In genomic region chr14:50062733-50063104, GRCm38 (mm10) we compare ENCODE assay signal across 8 mouse cellular contexts. TPM values are rescaled to one million over a fixed set of nuclear protein-coding genes. Genes with fewer than 3 reads are reported as not detected.
DNase-seq lines count a peak whose midpoint lies in the region; ATAC-seq lines count a peak whose summit lies in the region.

No protein-coding gene starts in this region.

- peak; percentile 35 for ATAC-seq in forebrain, embryonic 11.5 days (replicated peaks; ENCODE audit: low FRiP score)
- ATAC-seq in intestine, embryonic 16.5 days = peak; percentile 72
- ATAC-seq in midbrain, embryonic 16.5 days = peak; percentile 66

- H3K4me2 ChIP-seq in forebrain, embryonic 11.5 days (ENCODE audit: low read depth, low read length, severe bottlenecking) = peak overlapping the region; percentile 67; the same call in 1 of the 2 replicates
- H3K4me2 ChIP-seq in intestine, embryonic 16.5 days (ENCODE audit: low read depth, low read length) = peak overlapping the region; percentile 81
- H3K4me2 ChIP-seq in midbrain, embryonic 16.5 days (ENCODE audit: low read length) = peak overlapping the region; percentile 87

- peak overlapping the region; percentile 88 for H3K27ac ChIP-seq in forebrain, embryonic 11.5 days (ENCODE audit: low read depth, low read length)
- no peak overlapping the region for H3K27ac ChIP-seq in intestine, embryonic 16.5 days (ENCODE audit: low read length)
- H3K27ac ChIP-seq in midbrain, embryonic 16.5 days (ENCODE audit: low read length) = peak overlapping the region; percentile 75

- peak overlapping the region; percentile 64 for H3K4me3 ChIP-seq in forebrain, embryonic 11.5 days (ENCODE audit: low read depth, low read length)
- peak overlapping the region; percentile 67 for H3K4me3 ChIP-seq in intestine, embryonic 16.5 days (ENCODE audit: low read length)
- H3K4me3 ChIP-seq in midbrain, embryonic 16.5 days (ENCODE audit: low read depth, low read length) = peak overlapping the region; percentile 63

- no peaks in the 10 kb centered on the region for H3K9me3 ChIP-seq in forebrain, embryonic 11.5 days (ENCODE audit: control insufficient read depth, low read length)
- H3K9me3 ChIP-seq in intestine, embryonic 16.5 days (ENCODE audit: control insufficient read depth, low read length) = no peaks in the 10 kb centered on the region
- H3K9me3 ChIP-seq in midbrain, embryonic 16.5 days (replicated peaks; ENCODE audit: control insufficient read depth, low read length, poor library complexity, severe bottlenecking) = no peaks in the 10 kb centered on the region

- 2% methylated on average over 4 of the region's 4 CpGs for WGBS in forebrain, embryonic 11.5 days
- WGBS in intestine, embryonic 16.5 days = 0% methylated on average over 4 of the region's 4 CpGs
- 1% methylated on average over 4 of the region's 4 CpGs for WGBS in midbrain, embryonic 16.5 days

- no peaks in the 10 kb centered on the region; the same call in 1 of the 2 replicates for H3K27me3 ChIP-seq in forebrain, embryonic 11.5 days (ENCODE audit: control insufficient read depth, insufficient read depth, low read length)
- no peaks in the 10 kb centered on the region for H3K27me3 ChIP-seq in intestine, embryonic 16.5 days (replicated peaks; ENCODE audit: control insufficient read depth, insufficient read depth, low read length)
- H3K27me3 ChIP-seq in midbrain, embryonic 16.5 days (ENCODE audit: control insufficient read depth, insufficient read depth, low read depth, low read length) = no peaks in the 10 kb centered on the region

- no peaks in the 10 kb centered on the region for H3K36me3 ChIP-seq in forebrain, embryonic 11.5 days (ENCODE audit: control insufficient read depth, insufficient read depth, low read length)
- no peaks in the 10 kb centered on the region for H3K36me3 ChIP-seq in intestine, embryonic 16.5 days (ENCODE audit: control insufficient read depth, insufficient read depth, low read length)
- no peaks in the 10 kb centered on the region for H3K36me3 ChIP-seq in midbrain, embryonic 16.5 days (ENCODE audit: control insufficient read depth, insufficient read depth, low read length)

- H3K4me1 ChIP-seq in forebrain, embryonic 11.5 days (replicated peaks; ENCODE audit: control insufficient read depth, insufficient read depth, low read length) = no peaks in the 10 kb centered on the region
- no peaks in the 10 kb centered on the region for H3K4me1 ChIP-seq in intestine, embryonic 16.5 days (ENCODE audit: control insufficient read depth, insufficient read depth, low read length)
- peaks cover 4% of the 10 kb centered on the region; the same call in 1 of the 2 replicates for H3K4me1 ChIP-seq in midbrain, embryonic 16.5 days (ENCODE audit: control insufficient read depth, insufficient read depth, low read length)

- H3K9ac ChIP-seq in forebrain, embryonic 11.5 days (ENCODE audit: low read length) = peak overlapping the region; percentile 75; the same call in 1 of the 2 replicates
- 0 out of 2 replicates have a peak overlapping the region, but pooled peaks have one; percentile 72 for H3K9ac ChIP-seq in intestine, embryonic 16.5 days (ENCODE audit: low read depth, low read length)
- peak overlapping the region; percentile 77 for H3K9ac ChIP-seq in midbrain, embryonic 16.5 days (ENCODE audit: low read depth, low read length)

- peak; percentile 4 for DNase-seq in layer of hippocampus, adult 9-10 months (ENCODE audit: low spot score)
- DNase-seq in layer of hippocampus, adult 18-20 months (ENCODE audit: low spot score in 2 of 2) = no peak
- DNase-seq in forebrain, embryonic 11.5 days (ENCODE audit: low spot score) = no peak
- DNase-seq in ovary, postnatal 36 days (ENCODE audit: low spot score) = no peak
- DNase-seq in spleen, adult 12 weeks (ENCODE audit: low spot score) = no peak
- no peak for DNase-seq in thymus, postnatal 25 days

RNA-seq across cellular contexts. Expression of gene Olfr725, which starts 22.5 kb away (rescaled TPM):
- total RNA-seq in layer of hippocampus, adult 18-20 months (2021) = not detected
- not detected in 2 replicates for polyA plus RNA-seq in forebrain, embryonic 11.5 days (2014; fragmentation: Nextera tagmentation; extraction: Ambion mirVana)
- not detected in 2 replicates for polyA plus RNA-seq in intestine, embryonic 16.5 days (2015; fragmentation: Nextera tagmentation; extraction: Ambion mirVana)
- not detected in 2 replicates for polyA plus RNA-seq in midbrain, embryonic 16.5 days (2015; fragmentation: Nextera tagmentation; extraction: Ambion mirVana)

RNA-seq across cellular contexts. Expression of gene Olfr726, which starts 28.0 kb away (rescaled TPM):
- total RNA-seq in layer of hippocampus, adult 18-20 months (2021) = not detected
- polyA plus RNA-seq in forebrain, embryonic 11.5 days (2014; fragmentation: Nextera tagmentation; extraction: Ambion mirVana) = not detected in 2 replicates
- polyA plus RNA-seq in intestine, embryonic 16.5 days (2015; fragmentation: Nextera tagmentation; extraction: Ambion mirVana) = not detected in 2 replicates
- polyA plus RNA-seq in midbrain, embryonic 16.5 days (2015; fragmentation: Nextera tagmentation; extraction: Ambion mirVana) = not detected in 2 replicates
